Mouse (Mus musculus): ENCODE results near the gene Uhrf1bp1l. TPM values are rescaled to one million over a fixed set of nuclear protein-coding genes. Genes with fewer than 3 reads are reported as not detected.

The Uhrf1bp1l gene
- polyA plus RNA-seq, 1 experiment from 2014 or later: 10.5 TPM

DNA sequence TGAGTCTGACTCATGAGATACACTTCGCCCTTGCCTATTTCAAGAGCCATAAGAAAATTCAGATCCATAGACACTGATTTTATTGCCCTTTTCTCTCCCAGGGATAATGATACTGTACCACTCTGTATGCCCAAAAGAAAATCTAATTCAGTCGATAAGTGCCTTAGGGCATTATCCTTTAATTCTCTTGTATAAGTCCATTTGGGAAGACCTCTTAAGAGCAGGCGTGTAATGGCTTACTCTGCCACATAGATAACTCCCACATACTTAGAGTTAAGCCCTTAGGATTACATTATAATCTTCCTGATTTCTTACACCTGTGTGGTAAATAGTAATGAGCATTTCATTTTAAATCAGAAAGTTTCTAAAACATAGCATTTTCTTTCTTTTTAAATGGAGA is 1.8 kb downstream of the Uhrf1bp1l start:
- H3K27ac ChIP-seq: no peak overlapping the region
- no peaks in the 10 kb centered on the region for H3K9me3 ChIP-seq (replicated peaks)
- ATAC-seq (ENCODE audit: low read depth): no peak
- H3K4me1 ChIP-seq (replicated peaks): peaks cover 30% of the 10 kb centered on the region
- 0 out of 2 replicates have a peak overlapping the region, but pooled peaks have one; percentile 14 for H3K4me3 ChIP-seq (replicated peaks)
- no peaks in the 10 kb centered on the region for H3K36me3 ChIP-seq
- peak overlapping the region; percentile 24; the same call in 1 of the 2 replicates for H3K4me2 ChIP-seq
- 79% methylated on average over 3 of the region's 3 CpGs for WGBS (ENCODE audit: insufficient replicate concordance)
- no peaks in the 10 kb centered on the region for H3K27me3 ChIP-seq
- DNase-seq: no peak
- no peak overlapping the region for H3K9ac ChIP-seq

DNA sequence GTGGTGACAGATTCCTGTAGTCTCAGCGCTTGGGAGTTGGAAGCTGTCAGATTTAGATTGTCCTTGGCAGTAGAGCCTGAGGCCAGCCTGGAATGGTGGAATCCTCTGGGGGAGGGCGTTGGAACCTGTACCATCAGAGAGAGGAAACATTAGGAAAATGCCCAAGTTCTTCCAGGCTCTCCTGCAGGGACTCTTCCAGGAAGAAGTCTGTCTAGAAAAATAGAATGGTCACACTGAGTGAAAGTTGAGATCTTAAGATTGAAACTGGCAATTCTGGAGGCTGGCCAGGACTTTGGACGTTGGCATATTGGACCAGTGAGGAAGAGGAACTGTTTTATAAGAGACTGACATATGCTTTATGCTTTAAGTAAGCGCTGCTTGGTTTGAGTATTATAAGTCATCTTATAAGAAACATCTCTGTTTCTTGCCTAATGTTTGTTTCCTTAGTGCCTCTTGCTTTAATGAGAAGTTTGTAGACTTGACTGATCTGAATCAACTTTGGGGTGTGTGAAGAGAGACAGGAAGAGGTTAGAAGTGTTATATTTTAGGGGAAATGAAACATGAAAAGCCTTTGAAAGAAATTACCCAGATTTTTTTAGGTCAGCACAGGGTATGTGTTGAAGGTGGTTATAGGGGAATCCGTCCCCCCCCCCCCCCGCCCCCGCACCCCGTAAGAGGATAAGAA is 2.6 kb downstream of the Uhrf1bp1l start:
- Histone ChIP-seq H3K9me3 (replicated peaks) (no peaks in the 10 kb centered on the region), H3K27ac (no peak overlapping the region), H3K4me2 (no peak overlapping the region), H3K27me3 (no peaks in the 10 kb centered on the region), H3K4me3 (replicated peaks) (no peak overlapping the region), H3K36me3 (no peaks in the 10 kb centered on the region), H3K4me1 (replicated peaks) (peaks cover 38% of the 10 kb centered on the region), H3K9ac (no peak overlapping the region)
- 81% methylated on average over 8 of the region's 8 CpGs for WGBS (ENCODE audit: insufficient replicate concordance)
- DNase-seq: no peak
- no peak for ATAC-seq (ENCODE audit: low read depth)

DNA sequence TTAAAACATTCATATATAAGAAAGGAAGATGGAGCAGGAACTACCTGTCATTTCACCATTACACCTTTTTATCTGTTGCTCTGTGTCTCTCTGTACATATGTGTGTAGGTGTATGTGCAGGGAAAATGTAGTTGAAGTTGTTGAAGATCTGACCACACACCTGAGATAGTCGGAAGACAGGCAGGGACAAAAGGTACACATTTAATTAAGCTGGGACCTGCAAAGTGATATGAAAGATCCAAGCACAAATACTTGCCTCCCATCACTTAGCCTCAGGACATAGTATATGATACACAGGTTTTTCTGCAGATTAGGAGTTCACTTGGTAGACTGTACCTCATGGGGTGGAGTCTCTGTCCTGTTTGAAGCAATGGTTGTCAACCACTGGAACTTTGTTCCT is 3.1 kb downstream of the Uhrf1bp1l start:
- Histone ChIP-seq H3K36me3 (no peaks in the 10 kb centered on the region), H3K9me3 (replicated peaks) (no peaks in the 10 kb centered on the region), H3K27me3 (no peaks in the 10 kb centered on the region), H3K4me2 (no peak overlapping the region), H3K4me3 (replicated peaks) (no peak overlapping the region), H3K9ac (no peak overlapping the region; the same call in 1 of the 2 replicates), H3K4me1 (replicated peaks) (peaks cover 41% of the 10 kb centered on the region), H3K27ac (no peak overlapping the region)
- DNase-seq (no peak), ATAC-seq (ENCODE audit: low read depth) (no peak)
- 85% methylated on average over 1 of the region's 1 CpGs for WGBS (ENCODE audit: insufficient replicate concordance)

DNA sequence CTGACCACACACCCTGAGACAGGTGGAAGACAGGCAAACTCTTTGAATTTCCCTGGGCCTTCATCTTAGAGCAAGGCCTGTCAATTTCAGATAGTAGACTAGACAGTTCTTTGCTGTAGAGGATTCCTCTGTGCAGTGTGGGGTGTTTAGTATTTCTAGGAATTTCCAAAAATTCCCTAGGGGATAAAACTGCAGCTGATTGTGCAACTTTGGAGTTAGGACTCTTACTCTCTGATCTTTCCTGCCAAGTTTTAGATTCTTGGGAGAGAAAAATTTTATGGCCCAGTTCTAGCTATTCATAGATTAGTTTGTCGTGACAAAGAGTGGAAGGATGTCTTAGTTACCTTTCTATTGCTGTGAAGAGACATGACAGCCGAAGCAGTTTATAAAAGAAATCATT is 3.8 kb downstream of the Uhrf1bp1l start:
- ATAC-seq (ENCODE audit: low read depth) (no peak), DNase-seq (no peak)
- Histone ChIP-seq H3K4me2 (no peak overlapping the region), H3K9me3 (replicated peaks) (no peaks in the 10 kb centered on the region), H3K27ac (no peak overlapping the region), H3K4me3 (replicated peaks) (no peak overlapping the region), H3K36me3 (no peaks in the 10 kb centered on the region), H3K27me3 (no peaks in the 10 kb centered on the region), H3K9ac (no peak overlapping the region), H3K4me1 (replicated peaks) (peaks cover 46% of the 10 kb centered on the region)
- 71% methylated on average over 2 of the region's 2 CpGs for WGBS (ENCODE audit: insufficient replicate concordance)

DNA sequence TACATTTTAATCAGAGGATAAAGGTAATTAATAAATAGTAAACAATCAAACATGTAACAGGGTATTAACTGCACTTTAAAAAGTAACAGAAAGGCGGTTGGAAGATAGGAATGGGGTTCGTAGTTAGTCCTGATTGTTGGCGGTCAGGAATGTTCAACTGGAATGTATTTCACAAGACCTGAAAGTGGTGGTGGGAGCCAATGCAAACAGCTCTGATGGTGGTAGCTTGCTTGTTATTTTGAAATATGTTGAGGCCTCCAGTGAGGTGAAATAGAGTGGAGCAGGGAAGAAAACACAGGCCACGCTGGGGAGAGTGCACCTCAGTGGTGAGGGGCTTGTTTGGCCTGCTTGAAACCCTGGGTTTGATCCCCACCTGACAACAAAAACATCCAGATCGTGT is 6.3 kb downstream of the Uhrf1bp1l start:
- Histone ChIP-seq H3K27ac (peak overlapping the region; percentile 65), H3K4me2 (no peak overlapping the region), H3K36me3 (no peaks in the 10 kb centered on the region), H3K9me3 (replicated peaks) (no peaks in the 10 kb centered on the region), H3K4me1 (replicated peaks) (peaks cover 41% of the 10 kb centered on the region), H3K4me3 (replicated peaks) (no peak overlapping the region), H3K9ac (no peak overlapping the region), H3K27me3 (no peaks in the 10 kb centered on the region)
- 70% methylated on average over 5 of the region's 5 CpGs for WGBS (ENCODE audit: insufficient replicate concordance)
- ATAC-seq (ENCODE audit: low read depth) (peak; percentile 40; the same call in 1 of the 2 replicates), DNase-seq (no peak)

DNA sequence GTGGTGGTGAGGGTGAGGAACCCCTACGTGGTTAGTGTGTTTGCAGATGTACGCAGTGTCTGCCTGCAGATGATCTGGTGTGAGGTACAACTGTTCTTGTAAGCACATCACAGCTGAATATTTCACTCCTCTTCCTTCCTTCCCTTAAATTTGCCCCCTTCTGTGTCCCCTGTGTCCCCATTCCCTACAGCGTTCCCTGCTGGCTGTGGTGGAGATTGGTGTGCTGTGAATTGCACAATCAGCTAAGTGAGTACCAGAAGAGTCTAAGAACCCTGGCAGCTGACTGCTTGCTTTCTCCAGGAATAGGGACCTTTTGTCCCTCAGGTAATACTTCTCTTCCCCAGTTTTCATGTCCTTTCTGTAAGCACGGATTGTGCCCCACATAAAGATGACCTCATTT is 10.4 kb downstream of the Uhrf1bp1l start:
- DNase-seq: no peak
- no peak overlapping the region for H3K4me3 ChIP-seq (replicated peaks)
- WGBS (ENCODE audit: insufficient replicate concordance): 71% methylated on average over 4 of the region's 4 CpGs

DNA sequence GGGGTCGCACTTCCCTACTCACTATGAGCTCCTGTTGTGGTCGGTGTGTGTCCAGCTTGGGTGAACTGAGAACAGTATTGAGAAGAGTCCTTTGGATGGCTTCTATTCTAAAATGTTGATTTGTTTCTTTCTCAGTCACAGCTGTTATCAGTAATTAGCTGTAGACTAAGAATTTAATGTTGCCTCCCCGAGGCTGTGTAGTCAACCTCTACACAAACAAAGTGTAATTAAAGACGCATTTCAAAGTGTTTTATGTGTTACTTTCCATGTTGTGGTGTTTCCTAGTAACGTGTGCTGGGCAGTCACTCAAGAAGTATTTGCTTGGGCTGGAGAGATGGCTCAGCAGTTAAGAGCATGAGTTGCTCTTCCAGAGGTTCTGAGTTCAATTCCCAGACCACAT is 16.0 kb downstream of the Uhrf1bp1l start:
- no peak overlapping the region for H3K9ac ChIP-seq
- H3K4me3 ChIP-seq (replicated peaks): no peak overlapping the region
- 70% methylated on average over 5 of the region's 5 CpGs for WGBS (ENCODE audit: insufficient replicate concordance)
- ATAC-seq (ENCODE audit: low read depth): no peak
- H3K36me3 ChIP-seq: no peaks in the 10 kb centered on the region
- H3K4me2 ChIP-seq: no peak overlapping the region
- H3K9me3 ChIP-seq (replicated peaks): no peaks in the 10 kb centered on the region
- no peaks in the 10 kb centered on the region for H3K27me3 ChIP-seq
- no peak for DNase-seq
- H3K27ac ChIP-seq: no peak overlapping the region
- peaks cover 29% of the 10 kb centered on the region for H3K4me1 ChIP-seq (replicated peaks)

More for the DNA sequence above, 10.4 kb downstream of the Uhrf1bp1l start:
- H3K36me3 ChIP-seq: no peaks in the 10 kb centered on the region
- H3K27me3 ChIP-seq: no peaks in the 10 kb centered on the region
- no peak overlapping the region for H3K9ac ChIP-seq
- no peaks in the 10 kb centered on the region for H3K9me3 ChIP-seq (replicated peaks)
- no peak for ATAC-seq (ENCODE audit: low read depth)
- peaks cover 26% of the 10 kb centered on the region for H3K4me1 ChIP-seq (replicated peaks)
- no peak overlapping the region for H3K27ac ChIP-seq
- H3K4me2 ChIP-seq: no peak overlapping the region

DNA sequence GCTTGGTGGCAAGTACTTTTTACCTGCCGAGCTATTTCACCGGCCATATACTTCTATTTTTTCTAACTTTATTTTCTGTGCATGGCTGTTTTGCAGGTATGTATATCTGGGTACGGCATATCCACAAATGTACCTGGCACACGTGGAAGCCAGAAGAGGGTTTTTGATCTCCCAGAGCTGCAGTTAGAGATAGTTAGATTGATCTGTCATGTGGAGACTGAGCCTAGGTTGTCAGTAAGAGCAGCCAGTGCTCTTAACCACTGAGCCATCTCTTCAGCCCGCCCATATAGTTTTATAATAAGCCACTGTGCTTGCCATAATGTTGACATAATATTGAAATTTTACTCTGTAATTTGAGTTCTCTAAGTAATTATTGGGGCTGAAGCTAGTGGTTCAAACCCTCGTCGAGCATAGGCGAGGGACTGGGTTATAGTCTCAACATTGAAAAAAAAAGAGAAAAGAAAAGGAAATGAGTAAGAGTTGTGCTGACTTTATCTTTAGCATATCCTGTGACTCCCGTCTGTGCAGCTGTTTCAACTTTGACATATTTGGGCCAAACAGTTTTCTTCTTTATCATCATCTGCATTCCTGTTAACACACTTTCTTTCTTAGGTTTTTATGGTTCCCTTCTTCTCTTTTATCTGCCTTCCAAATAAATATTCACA is 19.8 kb downstream of the Uhrf1bp1l start:
- Histone ChIP-seq H3K36me3 (no peaks in the 10 kb centered on the region), H3K4me2 (peak overlapping the region; percentile 21; the same call in 1 of the 2 replicates), H3K4me3 (replicated peaks) (no peak overlapping the region), H3K27me3 (no peaks in the 10 kb centered on the region), H3K9ac (no peak overlapping the region), H3K4me1 (replicated peaks) (peaks cover 44% of the 10 kb centered on the region), H3K27ac (peak overlapping the region; percentile 37; the same call in 1 of the 2 replicates), H3K9me3 (replicated peaks) (no peaks in the 10 kb centered on the region)
- DNase-seq (no peak), ATAC-seq (ENCODE audit: low read depth) (peak; percentile 41; the same call in 1 of the 2 replicates)
- 25% methylated on average over 9 of the region's 9 CpGs for WGBS (ENCODE audit: insufficient replicate concordance)

DNA sequence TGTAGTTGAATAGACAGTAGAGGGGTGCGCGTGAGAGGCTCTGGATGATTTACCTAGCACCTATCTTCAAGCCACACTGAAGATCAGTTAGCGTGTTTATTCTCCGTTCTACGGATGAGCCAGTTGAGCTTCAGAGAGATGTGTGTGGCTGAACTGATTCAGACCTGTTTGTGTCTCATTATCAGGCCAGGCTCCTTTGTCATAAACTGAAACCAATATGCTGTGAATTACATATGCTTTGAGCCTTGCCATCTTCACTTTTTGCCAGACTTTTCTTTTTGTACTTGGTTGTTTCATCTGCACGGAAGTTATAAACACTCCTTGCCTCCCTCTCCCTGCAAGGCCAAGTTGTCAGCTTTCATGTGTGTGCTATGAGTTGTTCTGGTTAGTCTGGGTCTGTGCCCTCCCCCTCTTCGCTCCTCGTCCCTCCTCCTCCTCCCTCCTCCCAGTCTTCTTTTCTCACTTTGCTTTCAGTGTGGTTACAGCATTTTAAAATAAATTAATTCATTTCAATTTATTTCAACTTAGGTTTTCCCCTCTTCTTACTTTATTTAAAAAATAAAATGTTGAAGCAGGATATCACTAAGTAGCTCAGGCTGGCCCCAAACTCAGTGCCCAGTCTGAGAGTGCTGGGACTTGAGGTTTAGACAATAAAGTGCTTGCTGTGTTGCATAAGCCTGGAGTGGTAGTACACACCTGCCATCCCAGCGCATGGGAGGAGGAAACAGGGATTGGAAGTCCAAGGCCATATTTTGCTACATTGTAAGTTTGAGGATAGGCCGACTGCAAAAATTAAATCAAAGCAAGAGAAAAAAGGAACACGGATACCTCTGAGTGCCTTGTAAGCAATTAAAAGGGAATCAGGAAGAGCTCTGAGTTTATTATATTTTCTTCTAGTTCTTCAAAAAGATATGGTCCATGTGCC is 21.3 kb downstream of the Uhrf1bp1l start:
- 57% methylated on average over 11 of the region's 11 CpGs for WGBS (ENCODE audit: insufficient replicate concordance)
- ATAC-seq (ENCODE audit: low read depth): peak; percentile 29; the same call in 1 of the 2 replicates
- Histone ChIP-seq H3K9ac (no peak overlapping the region), H3K36me3 (no peaks in the 10 kb centered on the region), H3K4me3 (replicated peaks) (no peak overlapping the region), H3K4me2 (no peak overlapping the region), H3K27ac (no peak overlapping the region; the same call in 1 of the 2 replicates), H3K4me1 (replicated peaks) (peaks cover 44% of the 10 kb centered on the region), H3K9me3 (replicated peaks) (no peaks in the 10 kb centered on the region), H3K27me3 (no peaks in the 10 kb centered on the region)
- DNase-seq: no peak

DNA sequence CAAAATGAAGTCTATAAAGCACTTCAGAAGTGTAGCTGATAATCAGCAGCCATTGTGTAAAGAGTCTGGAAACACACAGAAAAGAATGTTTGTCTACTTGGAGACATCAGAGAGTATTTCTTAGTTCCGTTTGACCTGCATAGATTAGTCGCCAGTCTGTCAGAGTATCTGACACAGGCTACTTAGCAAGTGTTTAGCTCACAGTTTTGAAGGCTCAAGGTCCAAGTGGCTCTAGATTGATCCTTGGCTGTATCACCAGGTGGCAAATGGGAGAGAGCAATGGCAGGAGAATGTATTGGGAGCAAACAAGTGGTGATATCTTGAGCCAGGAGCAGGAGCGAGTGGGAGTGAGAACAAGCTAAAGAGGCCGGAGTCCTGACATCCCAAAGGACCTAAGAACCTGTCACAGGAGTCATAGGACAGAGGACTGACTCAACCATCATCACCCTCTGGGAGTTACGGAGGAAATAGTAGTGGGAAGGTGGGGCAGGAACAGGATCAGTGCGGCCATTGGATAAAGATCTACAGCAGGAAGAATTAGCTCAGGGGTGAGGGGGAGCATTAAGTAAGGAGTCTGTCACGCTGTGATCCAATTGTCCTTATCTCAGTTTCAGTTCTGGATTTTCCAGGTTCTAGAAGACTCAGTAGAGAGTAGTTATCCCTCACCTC is 23.7 kb downstream of the Uhrf1bp1l start:
- Histone ChIP-seq H3K36me3 (no peaks in the 10 kb centered on the region), H3K9me3 (replicated peaks) (no peaks in the 10 kb centered on the region), H3K9ac (no peak overlapping the region), H3K4me2 (peak overlapping the region; percentile 34), H3K4me3 (replicated peaks) (no peak overlapping the region), H3K27me3 (no peaks in the 10 kb centered on the region), H3K4me1 (replicated peaks) (peaks cover 46% of the 10 kb centered on the region), H3K27ac (no peak overlapping the region)
- no peak for ATAC-seq (ENCODE audit: low read depth)
- DNase-seq: no peak
- 52% methylated on average over 7 of the region's 7 CpGs for WGBS (ENCODE audit: insufficient replicate concordance)

DNA sequence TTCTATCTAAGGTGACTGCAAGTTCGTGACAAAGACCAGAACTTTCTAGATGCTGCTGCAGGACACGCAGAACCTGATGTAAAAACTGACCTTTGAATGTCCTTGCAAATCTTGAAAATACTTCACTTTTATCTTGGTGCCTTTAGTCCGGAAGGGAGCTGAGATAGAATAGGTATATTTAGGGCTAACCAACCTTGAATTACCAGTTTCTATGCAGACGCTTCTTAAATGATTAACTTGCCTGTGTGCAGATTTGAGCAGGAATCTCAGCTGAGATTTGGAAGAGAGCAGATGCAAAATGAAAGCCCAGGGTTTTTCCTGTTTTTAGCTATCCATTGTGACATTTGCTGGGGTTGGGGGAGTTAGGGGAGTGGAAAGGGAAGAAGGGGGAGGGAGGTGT is 24.3 kb downstream of the Uhrf1bp1l start:
- ATAC-seq (ENCODE audit: low read depth) (no peak), DNase-seq (no peak)
- H3K4me2 ChIP-seq: peak overlapping the region; percentile 34
- H3K27ac ChIP-seq: no peak overlapping the region
- H3K9me3 ChIP-seq (replicated peaks): no peaks in the 10 kb centered on the region
- 60% methylated on average over 4 of the region's 4 CpGs for WGBS (ENCODE audit: insufficient replicate concordance)
- H3K27me3 ChIP-seq: no peaks in the 10 kb centered on the region
- no peaks in the 10 kb centered on the region for H3K36me3 ChIP-seq
- H3K4me3 ChIP-seq (replicated peaks): no peak overlapping the region
- H3K4me1 ChIP-seq (replicated peaks): peaks cover 41% of the 10 kb centered on the region
- no peak overlapping the region for H3K9ac ChIP-seq

Measured in liver, embryonic 13.5 days (tissue).